Mouse (Mus musculus) neural tube, embryonic 14.5 days (tissue): ENCODE data around the gene Egflam. TPM values are rescaled to one million over a fixed set of nuclear protein-coding genes. Genes with fewer than 3 reads are reported as not detected.

Experiments
- ATAC-seq: fragments of 200-750 bp; cut with Nextera tagmentation; 2 replicates; pipeline ENCODE4 v1.8.0; 2017; ENCODE audit warnings: low read depth, mild to moderate bottlenecking, moderate TSS enrichment, moderate library complexity
- H3K27ac ChIP-seq: fragments of 300-500 bp; sonication (generic); 2 replicates; pipeline ENCODE4 v1.5.1; 2014; ENCODE audit warnings: low read depth, mild to moderate bottlenecking, control low read depth, low read length, moderate library complexity, mixed read lengths
- H3K27me3 ChIP-seq: fragments of 300-500 bp; sonication (generic); 2 replicates; pipeline ENCODE4 v1.6.1; 2014; ENCODE audit warnings: low read length; ENCODE audit not compliant: control insufficient read depth, insufficient read depth
- H3K36me3 ChIP-seq: fragments of 300-500 bp; sonication (generic); 2 replicates; pipeline ENCODE4 v1.6.1; 2014; ENCODE audit warnings: low read length, mixed read lengths; ENCODE audit not compliant: control insufficient read depth, insufficient read depth
- H3K4me1 ChIP-seq: fragments of 300-500 bp; sonication (generic); 2 replicates; pipeline ENCODE4 v1.6.1; 2014; ENCODE audit warnings: low read length; ENCODE audit not compliant: control insufficient read depth, insufficient read depth
- H3K4me2 ChIP-seq: fragments of 300-500 bp; sonication (generic); 2 replicates; pipeline ENCODE4 v1.6.1; 2014; ENCODE audit warnings: mild to moderate bottlenecking, low read depth, low read length, control low read depth
- H3K4me3 ChIP-seq: fragments of 300-500 bp; sonication (generic); 2 replicates; pipeline ENCODE4 v1.5.1; 2014; ENCODE audit warnings: low read depth, low read length, control low read depth, mixed read lengths
- H3K9ac ChIP-seq: fragments of 300-500 bp; sonication (generic); replicated peaks from 2 replicates; pipeline ENCODE4 v1.6.1; 2014; ENCODE audit warnings: low read depth, mild to moderate bottlenecking, control low read depth, low read length, mixed read lengths
- H3K9me3 ChIP-seq: fragments of 300-500 bp; sonication (generic); 2 replicates; pipeline ENCODE4 v1.6.1; 2016; ENCODE audit warnings: low read length; ENCODE audit not compliant: control insufficient read depth
- WGBS: fragments of 180-500 bp; shearing (Covaris S2); extraction: QIAGEN DNeasy Blood & Tissue Kit; methylation state at CpG from one replicate; pipeline ENCODE4 v1.1.7; 2014; 5-methylcytosine and 5-hydroxymethylcytosine counted together
- polyA plus RNA-seq: library from polyadenylated mRNA; unstranded; fragments of >200 nt; fragmentation: Nextera tagmentation; extraction: Ambion mirVana; gene quantifications from 2 replicates; pipeline ENCODE4 v1.2.1, GENCODE M21; 2014

The Egflam gene
- polyA plus RNA-seq, 1 experiment from 2014 or later = 3.0 TPM

DNA sequence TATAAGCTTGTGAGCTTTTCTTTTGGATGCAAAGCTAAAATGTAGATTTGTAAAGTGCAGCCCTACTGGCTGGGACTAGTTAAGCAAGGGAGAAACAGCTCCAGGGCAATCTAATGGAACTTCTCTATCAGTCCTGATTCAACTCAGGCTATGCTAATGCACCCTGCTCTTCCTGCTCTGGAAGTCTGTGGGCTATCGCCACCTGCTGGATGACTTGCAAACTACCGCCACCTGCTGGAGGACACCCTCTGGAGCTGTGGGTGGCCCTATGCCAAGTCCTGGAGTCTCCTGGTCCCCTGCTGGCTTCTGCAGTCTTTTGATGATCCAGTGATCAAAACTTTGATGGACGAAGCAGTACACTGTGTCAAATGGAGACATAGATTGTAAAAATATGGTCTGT lies 134.4 kb downstream of the Egflam start:
- Histone ChIP-seq H3K27ac (no peak overlapping the region), H3K4me3 (no peak overlapping the region), H3K9me3 (no peaks in the 10 kb centered on the region), H3K27me3 (no peaks in the 10 kb centered on the region), H3K36me3 (no peaks in the 10 kb centered on the region), H3K9ac (no peak overlapping the region), H3K4me2 (no peak overlapping the region), H3K4me1 (no peaks in the 10 kb centered on the region)
- ATAC-seq = peak; percentile 77
- WGBS = 19% methylated on average over 3 of the region's 3 CpGs

DNA sequence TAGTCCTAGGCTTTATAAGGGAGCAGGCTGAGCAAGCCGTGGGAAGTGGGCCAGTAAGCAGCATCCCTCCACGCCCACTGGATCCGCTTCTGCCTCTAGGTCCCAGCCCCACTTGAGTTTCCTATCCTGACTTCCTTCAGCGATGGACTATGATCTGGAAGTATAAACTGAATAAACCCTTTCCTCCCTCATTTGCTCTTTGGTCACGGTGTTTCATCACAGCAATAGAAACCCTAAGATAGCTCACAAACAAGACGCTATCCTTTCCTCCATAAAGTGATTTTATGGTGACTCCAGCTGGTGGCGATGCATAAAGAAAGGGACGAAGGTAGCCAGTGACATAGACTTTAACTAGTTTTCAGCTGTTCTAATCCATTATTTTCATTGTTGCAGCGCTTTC lies 134.9 kb downstream of the Egflam start:
- Histone ChIP-seq H3K27me3 (no peaks in the 10 kb centered on the region), H3K9ac (no peak overlapping the region), H3K4me2 (no peak overlapping the region), H3K36me3 (no peaks in the 10 kb centered on the region), H3K4me1 (no peaks in the 10 kb centered on the region), H3K27ac (no peak overlapping the region), H3K9me3 (no peaks in the 10 kb centered on the region), H3K4me3 (no peak overlapping the region)
- ATAC-seq = no peak
- WGBS = 89% methylated on average over 9 of the region's 9 CpGs

DNA sequence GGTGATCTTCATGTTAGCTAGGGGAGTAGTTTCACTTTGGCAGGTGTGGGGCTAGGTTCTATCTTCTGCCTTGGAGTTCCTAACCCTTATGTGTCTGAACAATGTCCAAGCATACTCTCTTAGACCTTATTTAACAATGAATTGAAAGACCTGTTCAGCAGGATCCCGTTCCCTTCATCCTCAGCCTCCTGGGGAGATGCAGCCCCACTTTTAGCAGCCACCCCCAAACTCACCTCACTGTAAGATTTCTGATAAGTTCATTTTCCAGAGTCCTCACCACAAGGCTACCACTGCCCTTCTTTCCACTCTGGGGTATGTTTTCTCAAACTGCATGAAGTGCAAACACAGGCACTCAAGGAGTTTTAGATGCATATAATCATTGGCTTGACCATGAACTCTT lies 136.8 kb downstream of the Egflam start:
- H3K4me3 ChIP-seq = no peak overlapping the region
- H3K27ac ChIP-seq = no peak overlapping the region
- no peak overlapping the region for H3K9ac ChIP-seq
- WGBS = 70% methylated on average over 1 of the region's 1 CpGs
- no peak for ATAC-seq
- no peaks in the 10 kb centered on the region for H3K27me3 ChIP-seq
- no peaks in the 10 kb centered on the region for H3K9me3 ChIP-seq
- no peaks in the 10 kb centered on the region for H3K4me1 ChIP-seq
- H3K36me3 ChIP-seq = no peaks in the 10 kb centered on the region
- no peak overlapping the region for H3K4me2 ChIP-seq

DNA sequence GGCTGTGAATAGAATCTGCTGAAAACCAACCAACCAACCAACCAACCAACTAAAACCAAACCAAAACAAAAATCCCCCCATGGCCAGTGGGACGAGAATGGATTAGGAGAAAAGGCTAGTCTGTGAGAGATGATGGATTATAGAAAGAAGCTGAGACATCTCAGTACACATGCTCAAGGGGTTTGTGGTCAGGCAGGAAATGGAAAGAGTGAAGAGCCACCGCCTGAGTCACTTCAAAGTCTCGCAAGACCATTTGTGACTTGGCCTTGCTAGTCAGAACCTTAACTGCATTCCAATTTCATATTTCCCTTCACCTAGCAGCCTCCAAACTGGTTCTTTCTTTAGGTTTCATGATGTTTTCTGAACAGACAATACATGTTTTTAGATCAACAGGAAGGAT lies 141.6 kb downstream of the Egflam start:
- Histone ChIP-seq H3K4me2 (no peak overlapping the region), H3K9me3 (no peaks in the 10 kb centered on the region), H3K9ac (no peak overlapping the region), H3K27me3 (no peaks in the 10 kb centered on the region), H3K36me3 (no peaks in the 10 kb centered on the region), H3K4me3 (no peak overlapping the region), H3K27ac (no peak overlapping the region), H3K4me1 (no peaks in the 10 kb centered on the region)
- WGBS = 86% methylated on average over 3 of the region's 3 CpGs
- no peak for ATAC-seq

GRCm38 (mm10) chr15:7253326-7253725 lies 144.9 kb downstream of the Egflam start:
- H3K27me3 ChIP-seq = no peaks in the 10 kb centered on the region
- H3K36me3 ChIP-seq = no peaks in the 10 kb centered on the region
- H3K27ac ChIP-seq = no peak overlapping the region
- H3K9me3 ChIP-seq = no peaks in the 10 kb centered on the region
- H3K4me2 ChIP-seq = no peak overlapping the region
- ATAC-seq = no peak
- H3K4me1 ChIP-seq = no peaks in the 10 kb centered on the region
- no peak overlapping the region for H3K4me3 ChIP-seq
- 94% methylated on average over 6 of the region's 6 CpGs for WGBS
- H3K9ac ChIP-seq = no peak overlapping the region

DNA sequence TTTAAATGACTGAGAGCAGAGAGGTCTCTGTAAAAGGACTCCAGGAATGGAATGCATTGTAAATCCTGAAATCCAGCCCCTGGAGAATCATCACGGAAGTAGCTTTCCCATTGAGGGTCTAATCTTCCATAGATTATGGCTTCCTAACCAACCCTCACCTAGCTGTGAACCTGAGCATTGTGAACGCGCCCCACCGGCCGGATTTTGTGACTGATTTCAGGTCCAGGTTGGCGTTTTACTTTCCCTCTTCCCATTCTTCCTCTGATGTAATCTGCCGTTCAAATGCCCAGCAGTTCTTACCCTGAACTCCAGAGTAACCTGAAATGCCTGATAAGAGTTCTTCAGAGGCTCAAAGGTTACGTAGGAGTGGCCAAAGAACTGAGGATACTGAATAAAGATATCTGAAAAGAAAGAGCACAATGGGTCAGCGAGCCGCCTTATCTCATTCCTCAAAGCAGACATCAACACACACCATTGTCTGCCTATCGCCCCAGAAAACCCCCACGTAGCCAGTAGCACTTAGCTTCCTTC lies 146.0 kb downstream of the Egflam start:
- ATAC-seq = no peak
- H3K9me3 ChIP-seq = no peaks in the 10 kb centered on the region
- H3K27ac ChIP-seq = no peak overlapping the region
- H3K4me1 ChIP-seq = no peaks in the 10 kb centered on the region
- H3K4me3 ChIP-seq = no peak overlapping the region
- no peaks in the 10 kb centered on the region for H3K36me3 ChIP-seq
- H3K9ac ChIP-seq = no peak overlapping the region
- H3K4me2 ChIP-seq = no peak overlapping the region
- H3K27me3 ChIP-seq = no peaks in the 10 kb centered on the region
- WGBS = 86% methylated on average over 12 of the region's 12 CpGs

- Histone ChIP-seq H3K4me2 (no peak overlapping the region), H3K9me3 (no peaks in the 10 kb centered on the region), H3K4me3 (no peak overlapping the region), H3K27me3 (no peaks in the 10 kb centered on the region), H3K27ac (no peak overlapping the region), H3K36me3 (no peaks in the 10 kb centered on the region), H3K9ac (no peak overlapping the region), H3K4me1 (no peaks in the 10 kb centered on the region)
- ATAC-seq = no peak
- 95% methylated on average over 9 of the region's 9 CpGs for WGBS
Measured at GRCm38 (mm10) chr15:7251042-7251441, 147.2 kb downstream of the Egflam start.

DNA sequence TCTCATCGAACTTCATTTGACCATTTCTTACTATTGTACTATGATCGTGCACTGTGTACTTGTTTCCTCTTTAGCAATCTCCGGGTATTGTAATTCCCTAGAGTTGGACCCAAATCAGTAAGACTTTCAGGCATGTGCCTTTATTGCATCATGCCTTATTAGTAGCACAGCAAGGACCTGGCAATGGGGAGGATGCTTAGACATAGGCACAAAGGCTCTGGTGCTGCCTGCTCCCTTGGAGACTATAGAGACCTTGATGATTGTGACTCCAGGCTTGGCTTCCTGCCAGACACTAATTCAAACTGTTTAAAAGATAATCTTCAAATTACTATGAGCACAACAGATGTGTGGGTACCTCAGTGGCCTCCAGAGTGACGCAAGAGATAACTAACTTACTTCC lies 149.0 kb downstream of the Egflam start:
- 83% methylated on average over 4 of the region's 4 CpGs for WGBS
- H3K4me3 ChIP-seq = no peak overlapping the region
- H3K27ac ChIP-seq = no peak overlapping the region
- H3K36me3 ChIP-seq = no peaks in the 10 kb centered on the region
- H3K9ac ChIP-seq = no peak overlapping the region
- no peaks in the 10 kb centered on the region for H3K9me3 ChIP-seq
- H3K4me1 ChIP-seq = no peaks in the 10 kb centered on the region
- H3K27me3 ChIP-seq = no peaks in the 10 kb centered on the region
- no peak for ATAC-seq
- H3K4me2 ChIP-seq = no peak overlapping the region

- ATAC-seq = no peak
- no peaks in the 10 kb centered on the region for H3K9me3 ChIP-seq
- no peak overlapping the region for H3K27ac ChIP-seq
- no peak overlapping the region for H3K9ac ChIP-seq
- WGBS = 87% methylated on average over 8 of the region's 8 CpGs
- no peaks in the 10 kb centered on the region for H3K27me3 ChIP-seq
- no peaks in the 10 kb centered on the region for H3K36me3 ChIP-seq
- H3K4me3 ChIP-seq = no peak overlapping the region
- H3K4me1 ChIP-seq = no peaks in the 10 kb centered on the region
- no peak overlapping the region for H3K4me2 ChIP-seq
Measured at GRCm38 (mm10) chr15:7247321-7247720, 150.9 kb downstream of the Egflam start.
